Mouse (Mus musculus) MEL (cell line): Measurements from ENCODE around the gene Tspan17.

Experiments used
- BHLHE40 ChIP-seq: IDR thresholded peaks from 2 replicates; pipeline ENCODE4 v1.6.1; 2012; ENCODE audit warnings: low read depth, mild to moderate bottlenecking, inconsistent platforms, low read length, improper control_type of control experiment, borderline replicate concordance
- CHD1 ChIP-seq: IDR thresholded peaks from 2 replicates; pipeline ENCODE4 v1.6.1; 2012; ENCODE audit warnings: low read depth, mild to moderate bottlenecking, inconsistent platforms, low read length, improper control_type of control experiment
- CTCF ChIP-seq, 3 experiments: IDR thresholded peaks in 2 of 3; conservative IDR thresholded peaks in 1 of 3; 2 replicates each; pipeline ENCODE4 v1.5.1; 2011 to 2012; ENCODE audit warnings: low read length in 3 of 3, low read depth in 2 of 3, mild to moderate bottlenecking in 2 of 3, improper control_type of control experiment in 1 of 3, inconsistent platforms in 1 of 3, mixed read lengths in 1 of 3, moderate library complexity in 1 of 3; ENCODE audit not compliant: control insufficient read depth in 1 of 3, insufficient read depth in 1 of 3, poor library complexity in 1 of 3, severe bottlenecking in 1 of 3
- EP300 ChIP-seq, 2 experiments: IDR thresholded peaks; 2 replicates each; pipeline ENCODE4 v1.6.1; 2011; ENCODE audit warnings: improper control_type of control experiment in 2 of 2, low read length in 2 of 2, low read depth in 1 of 2, mild to moderate bottlenecking in 1 of 2
- ETS1 ChIP-seq: IDR thresholded peaks from 2 replicates; pipeline ENCODE4 v1.6.1; 2012; ENCODE audit warnings: low read depth, mild to moderate bottlenecking, inconsistent platforms, low read length, improper control_type of control experiment, moderate library complexity
- GATA1 ChIP-seq: IDR thresholded peaks from 2 replicates; pipeline ENCODE4 v1.6.1; 2011; ENCODE audit warnings: low read depth, low read length, improper control_type of control experiment
- HCFC1 ChIP-seq: IDR thresholded peaks from 2 replicates; pipeline ENCODE4 v1.6.1; 2012; ENCODE audit warnings: low read depth, mild to moderate bottlenecking, inconsistent platforms, low read length, improper control_type of control experiment, moderate library complexity
- NRF1 ChIP-seq: IDR thresholded peaks from 2 replicates; pipeline ENCODE4 v1.6.1; 2014; ENCODE audit warnings: low read depth, mild to moderate bottlenecking, inconsistent platforms, low read length, improper control_type of control experiment, moderate library complexity; ENCODE audit not compliant: poor library complexity, insufficient read depth, severe bottlenecking
- POLR2A ChIP-seq, 2 experiments: IDR thresholded peaks; 2 replicates each; pipeline ENCODE4 v1.6.1; 2011 to 2012; ENCODE audit warnings: low read length in 2 of 2, mild to moderate bottlenecking in 2 of 2, control low read depth in 1 of 2, improper control_type of control experiment in 1 of 2, low read depth in 1 of 2, moderate library complexity in 1 of 2; ENCODE audit not compliant: control insufficient read depth in 1 of 2, insufficient read depth in 1 of 2, poor library complexity in 1 of 2
- RCOR1 ChIP-seq: IDR thresholded peaks from 2 replicates; pipeline ENCODE4 v1.6.1; 2012; ENCODE audit warnings: low read depth, mild to moderate bottlenecking, inconsistent platforms, low read length, improper control_type of control experiment
- TAL1 ChIP-seq: IDR thresholded peaks from 2 replicates; pipeline ENCODE4 v1.6.1; 2012; ENCODE audit warnings: mild to moderate bottlenecking, inconsistent platforms, low read length, moderate library complexity, mixed read lengths
- ZC3H11A ChIP-seq: IDR thresholded peaks from 2 replicates; pipeline ENCODE4 v1.6.1; 2012; ENCODE audit warnings: low read depth, mild to moderate bottlenecking, inconsistent platforms, low read length, improper control_type of control experiment

GRCm38 (mm10) chr13:54752656-54753055 is 36.5 kb upstream of the Tspan17 start:
- TF ChIP-seq BHLHE40: no peak
- no peak for TF ChIP-seq CTCF (IDR thresholded peaks at IDR 0.05 in 2 of 3, conservative IDR thresholded peaks at IDR 0.05 in 1 of 3; ENCODE audit: control insufficient read depth in 1 of 3, insufficient read depth in 1 of 3, low read depth in 2 of 3, low read length in 3 of 3, poor library complexity in 1 of 3, severe bottlenecking in 1 of 3)
- no peak for TF ChIP-seq GATA1
- TF ChIP-seq ZC3H11A: no peak
- TF ChIP-seq CHD1: no peak
- TF ChIP-seq TAL1: no peak
- TF ChIP-seq ETS1: no peak
- no peak for TF ChIP-seq NRF1
- no peak for TF ChIP-seq HCFC1
- TF ChIP-seq RCOR1: no peak
- no peak for TF ChIP-seq POLR2A (IDR thresholded peaks at IDR 0.05; ENCODE audit: control insufficient read depth in 1 of 2, insufficient read depth in 1 of 2, low read depth in 1 of 2, low read length in 2 of 2, poor library complexity in 1 of 2)
- no peak for TF ChIP-seq EP300 (IDR thresholded peaks at IDR 0.05; ENCODE audit: low read depth in 1 of 2, low read length in 2 of 2)
